Mouse (Mus musculus): ENCODE results near the gene Ccdc106. TPM values are rescaled to one million over a fixed set of nuclear protein-coding genes. Genes with fewer than 3 reads are reported as not detected.

Ccdc106 gene
- polyA plus RNA-seq, 1 experiment from 2014 or later = 25.5 TPM

GRCm38 (mm10) chr7:5080010-5080751 lies 59.8 kb downstream of the Ccdc106 start, which contains the start of gene Epn1:
Gene Epn1 (plus strand): TSS chr7:5080235.
- H3K4me3 ChIP-seq (ENCODE audit: low read length) = peak within 1 kb of the TSS; percentile 96
- H3K9ac ChIP-seq (ENCODE audit: low read depth, low read length) = peak within 1 kb of the TSS; percentile 97
- no peaks in the 10 kb centered on the region for H3K27me3 ChIP-seq (ENCODE audit: control insufficient read depth, insufficient read depth, low read length)
- peak within 1 kb of the TSS; percentile 74 for H3K4me2 ChIP-seq (replicated peaks; ENCODE audit: low read depth, low read length)
- under 1% methylated on average over 69 of the region's 81 CpGs for WGBS
- H3K27ac ChIP-seq (ENCODE audit: low read depth, low read length) = peak within 1 kb of the TSS; percentile 97
- ATAC-seq (ENCODE audit: low FRiP score, low TSS enrichment) = peak; percentile 96
- H3K9me3 ChIP-seq (ENCODE audit: control insufficient read depth, low read length) = no peaks in the 10 kb centered on the region
- peaks cover 54% of the 10 kb centered on the region for H3K36me3 ChIP-seq (ENCODE audit: control insufficient read depth, insufficient read depth, low read length)
- H3K4me1 ChIP-seq (ENCODE audit: control insufficient read depth, insufficient read depth, low read length) = peaks cover 8% of the 10 kb centered on the region

GRCm38 (mm10) chr7:5080815-5081214 lies 60.5 kb downstream of the Ccdc106 start:
- Histone ChIP-seq H3K9ac (ENCODE audit: low read depth, low read length) (peak overlapping the region; percentile 97), H3K4me1 (ENCODE audit: control insufficient read depth, insufficient read depth, low read length) (peaks cover 8% of the 10 kb centered on the region), H3K4me3 (ENCODE audit: low read length) (peak overlapping the region; percentile 96), H3K9me3 (ENCODE audit: control insufficient read depth, low read length) (no peaks in the 10 kb centered on the region), H3K27ac (ENCODE audit: low read depth, low read length) (peak overlapping the region; percentile 97; the same call in 1 of the 2 replicates), H3K4me2 (replicated peaks; ENCODE audit: low read depth, low read length) (peak overlapping the region; percentile 74), H3K36me3 (ENCODE audit: control insufficient read depth, insufficient read depth, low read length) (peaks cover 56% of the 10 kb centered on the region), H3K27me3 (ENCODE audit: control insufficient read depth, insufficient read depth, low read length) (no peaks in the 10 kb centered on the region)
- WGBS = 14% methylated on average over 6 of the region's 6 CpGs
- no peak for ATAC-seq (ENCODE audit: low FRiP score, low TSS enrichment)

DNA sequence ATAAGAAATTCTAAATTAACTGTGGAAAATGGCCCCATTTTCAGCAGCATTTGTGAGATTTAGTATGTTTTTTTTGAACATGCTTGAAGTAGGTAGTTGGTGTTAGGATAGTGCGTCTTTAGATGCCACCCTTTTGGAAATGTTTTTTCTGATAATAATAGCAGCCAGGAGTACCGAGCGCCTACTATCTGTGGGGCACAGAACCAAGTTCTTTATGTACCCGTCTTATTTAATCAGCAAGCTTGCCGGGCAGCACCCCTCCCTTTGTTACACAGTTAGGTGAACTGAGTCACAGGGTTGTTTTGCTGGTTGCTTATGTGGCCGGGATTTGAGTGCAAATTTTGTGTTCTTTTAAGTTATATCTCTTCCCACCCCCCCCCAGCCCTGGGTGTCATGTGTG lies 60.9 kb downstream of the Ccdc106 start:
- peaks cover 8% of the 10 kb centered on the region for H3K4me1 ChIP-seq (ENCODE audit: control insufficient read depth, insufficient read depth, low read length)
- H3K4me2 ChIP-seq (replicated peaks; ENCODE audit: low read depth, low read length) = peak overlapping the region; percentile 74
- H3K36me3 ChIP-seq (ENCODE audit: control insufficient read depth, insufficient read depth, low read length) = peaks cover 55% of the 10 kb centered on the region
- H3K9me3 ChIP-seq (ENCODE audit: control insufficient read depth, low read length) = no peaks in the 10 kb centered on the region
- H3K4me3 ChIP-seq (ENCODE audit: low read length) = peak overlapping the region; percentile 96
- H3K27me3 ChIP-seq (ENCODE audit: control insufficient read depth, insufficient read depth, low read length) = no peaks in the 10 kb centered on the region
- no peak for ATAC-seq (ENCODE audit: low FRiP score, low TSS enrichment)
- peak overlapping the region; percentile 97 for H3K9ac ChIP-seq (ENCODE audit: low read depth, low read length)
- 72% methylated on average over 6 of the region's 6 CpGs for WGBS
- no peak overlapping the region for H3K27ac ChIP-seq (ENCODE audit: low read depth, low read length)

GRCm38 (mm10) chr7:5081939-5082338 lies 61.6 kb downstream of the Ccdc106 start:
- Histone ChIP-seq H3K36me3 (ENCODE audit: control insufficient read depth, insufficient read depth, low read length) (peaks cover 52% of the 10 kb centered on the region), H3K27me3 (ENCODE audit: control insufficient read depth, insufficient read depth, low read length) (no peaks in the 10 kb centered on the region), H3K4me2 (replicated peaks; ENCODE audit: low read depth, low read length) (no peak overlapping the region), H3K4me3 (ENCODE audit: low read length) (no peak overlapping the region), H3K9me3 (ENCODE audit: control insufficient read depth, low read length) (no peaks in the 10 kb centered on the region), H3K9ac (ENCODE audit: low read depth, low read length) (no peak overlapping the region), H3K27ac (ENCODE audit: low read depth, low read length) (no peak overlapping the region), H3K4me1 (ENCODE audit: control insufficient read depth, insufficient read depth, low read length) (peaks cover 9% of the 10 kb centered on the region)
- no peak for ATAC-seq (ENCODE audit: low FRiP score, low TSS enrichment)
- WGBS = 96% methylated on average over 2 of the region's 2 CpGs

- Histone ChIP-seq H3K36me3 (ENCODE audit: control insufficient read depth, insufficient read depth, low read length) (peaks cover 38% of the 10 kb centered on the region), H3K4me2 (replicated peaks; ENCODE audit: low read depth, low read length) (no peak overlapping the region), H3K9me3 (ENCODE audit: control insufficient read depth, low read length) (no peaks in the 10 kb centered on the region), H3K27me3 (ENCODE audit: control insufficient read depth, insufficient read depth, low read length) (no peaks in the 10 kb centered on the region), H3K9ac (ENCODE audit: low read depth, low read length) (no peak overlapping the region), H3K4me3 (ENCODE audit: low read length) (no peak overlapping the region), H3K4me1 (ENCODE audit: control insufficient read depth, insufficient read depth, low read length) (peaks cover 14% of the 10 kb centered on the region), H3K27ac (ENCODE audit: low read depth, low read length) (no peak overlapping the region)
- 86% methylated on average over 18 of the region's 18 CpGs for WGBS
- no peak for ATAC-seq (ENCODE audit: low FRiP score, low TSS enrichment)
These were observed 63.2 kb downstream of the Ccdc106 start for GRCm38 (mm10) chr7:5083325-5084105.

GRCm38 (mm10) chr7:5085512-5085911 lies 65.2 kb downstream of the Ccdc106 start:
- no peak for ATAC-seq (ENCODE audit: low FRiP score, low TSS enrichment)
- Histone ChIP-seq H3K27ac (ENCODE audit: low read depth, low read length) (no peak overlapping the region), H3K4me1 (ENCODE audit: control insufficient read depth, insufficient read depth, low read length) (peaks cover 14% of the 10 kb centered on the region), H3K4me2 (replicated peaks; ENCODE audit: low read depth, low read length) (no peak overlapping the region), H3K27me3 (ENCODE audit: control insufficient read depth, insufficient read depth, low read length) (no peaks in the 10 kb centered on the region), H3K9ac (ENCODE audit: low read depth, low read length) (no peak overlapping the region), H3K4me3 (ENCODE audit: low read length) (no peak overlapping the region), H3K36me3 (ENCODE audit: control insufficient read depth, insufficient read depth, low read length) (peaks cover 41% of the 10 kb centered on the region), H3K9me3 (ENCODE audit: control insufficient read depth, low read length) (no peaks in the 10 kb centered on the region)
- WGBS = 88% methylated on average over 1 of the region's 1 CpGs

DNA sequence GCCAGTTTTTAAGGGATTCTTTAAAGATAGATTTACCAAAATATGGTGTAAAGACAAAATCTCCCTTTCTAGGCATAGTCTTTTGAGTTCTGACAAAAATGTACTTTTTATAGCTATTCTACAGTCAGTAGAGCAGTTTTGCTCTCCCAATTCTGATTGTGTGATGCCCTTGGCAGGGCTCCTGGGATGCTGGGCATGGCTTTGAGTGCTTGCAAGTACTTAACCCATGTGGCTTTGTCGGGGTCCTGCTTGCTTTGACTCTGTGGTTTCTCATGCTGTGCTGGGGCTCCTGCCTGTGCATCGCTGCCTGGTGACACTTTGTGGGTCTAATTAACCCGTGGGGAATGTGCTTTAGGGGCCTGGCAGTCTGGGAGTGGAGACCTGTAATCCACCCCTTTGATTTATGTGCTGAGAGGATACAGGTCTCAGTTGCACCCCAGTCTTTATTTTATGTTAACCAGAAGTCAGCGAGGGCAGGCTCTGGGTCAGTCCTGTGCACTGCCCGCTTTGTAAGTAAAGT lies 66.6 kb downstream of the Ccdc106 start:
- Histone ChIP-seq H3K36me3 (ENCODE audit: control insufficient read depth, insufficient read depth, low read length) (peaks cover 52% of the 10 kb centered on the region), H3K9ac (ENCODE audit: low read depth, low read length) (no peak overlapping the region), H3K9me3 (ENCODE audit: control insufficient read depth, low read length) (no peaks in the 10 kb centered on the region), H3K4me2 (replicated peaks; ENCODE audit: low read depth, low read length) (no peak overlapping the region), H3K4me3 (ENCODE audit: low read length) (no peak overlapping the region), H3K27ac (ENCODE audit: low read depth, low read length) (no peak overlapping the region), H3K4me1 (ENCODE audit: control insufficient read depth, insufficient read depth, low read length) (0 out of 2 replicates have a peak, but pooled peaks cover 6% of the 10 kb centered on the region), H3K27me3 (ENCODE audit: control insufficient read depth, insufficient read depth, low read length) (no peaks in the 10 kb centered on the region)
- ATAC-seq (ENCODE audit: low FRiP score, low TSS enrichment) = no peak
- WGBS = 45% methylated on average over 5 of the region's 5 CpGs

DNA sequence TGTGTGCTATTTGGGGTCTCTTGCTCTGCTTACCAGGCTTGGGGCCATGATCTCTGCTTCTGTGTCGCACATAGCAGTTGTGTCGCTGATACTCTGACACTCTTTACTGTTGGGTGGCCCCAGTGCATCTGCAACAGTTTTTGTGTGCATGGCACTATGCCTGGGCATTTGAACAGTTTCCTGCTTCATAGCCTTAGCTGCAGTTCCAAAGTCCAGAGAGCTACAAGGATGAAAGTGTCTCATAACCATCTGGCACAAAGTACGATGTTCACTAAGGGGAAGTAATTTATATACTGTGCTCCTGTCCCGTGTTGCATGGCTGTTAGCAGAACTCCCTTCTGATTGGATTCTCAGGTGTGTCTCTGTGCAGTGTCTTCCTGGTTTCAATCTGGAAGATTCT lies 67.5 kb downstream of the Ccdc106 start:
- Histone ChIP-seq H3K4me3 (ENCODE audit: low read length) (no peak overlapping the region), H3K9ac (ENCODE audit: low read depth, low read length) (no peak overlapping the region), H3K4me2 (replicated peaks; ENCODE audit: low read depth, low read length) (no peak overlapping the region), H3K27me3 (ENCODE audit: control insufficient read depth, insufficient read depth, low read length) (no peaks in the 10 kb centered on the region), H3K36me3 (ENCODE audit: control insufficient read depth, insufficient read depth, low read length) (peaks cover 61% of the 10 kb centered on the region), H3K4me1 (ENCODE audit: control insufficient read depth, insufficient read depth, low read length) (0 out of 2 replicates have a peak, but pooled peaks cover 6% of the 10 kb centered on the region), H3K9me3 (ENCODE audit: control insufficient read depth, low read length) (no peaks in the 10 kb centered on the region), H3K27ac (ENCODE audit: low read depth, low read length) (no peak overlapping the region)
- no peak for ATAC-seq (ENCODE audit: low FRiP score, low TSS enrichment)
- 79% methylated on average over 4 of the region's 4 CpGs for WGBS

GRCm38 (mm10) chr7:5089853-5090252 lies 69.5 kb downstream of the Ccdc106 start:
- no peak overlapping the region for H3K4me3 ChIP-seq (ENCODE audit: low read length)
- 95% methylated on average over 15 of the region's 15 CpGs for WGBS
- H3K36me3 ChIP-seq (ENCODE audit: control insufficient read depth, insufficient read depth, low read length) = peaks cover 67% of the 10 kb centered on the region

More at GRCm38 (mm10) chr7:5089853-5090252, 69.5 kb downstream of the Ccdc106 start:
- Histone ChIP-seq H3K4me1 (ENCODE audit: control insufficient read depth, insufficient read depth, low read length) (0 out of 2 replicates have a peak, but pooled peaks cover 6% of the 10 kb centered on the region), H3K9me3 (ENCODE audit: control insufficient read depth, low read length) (no peaks in the 10 kb centered on the region), H3K9ac (ENCODE audit: low read depth, low read length) (no peak overlapping the region), H3K4me2 (replicated peaks; ENCODE audit: low read depth, low read length) (no peak overlapping the region), H3K27me3 (ENCODE audit: control insufficient read depth, insufficient read depth, low read length) (no peaks in the 10 kb centered on the region), H3K27ac (ENCODE audit: low read depth, low read length) (no peak overlapping the region)
- ATAC-seq (ENCODE audit: low FRiP score, low TSS enrichment) = no peak

All from kidney, embryonic 14.5 days (tissue).